Mouse (Mus musculus) lung, postnatal 0 days (tissue): ENCODE results near the gene Cfap299. TPM values are rescaled to one million over a fixed set of nuclear protein-coding genes. Genes with fewer than 3 reads are reported as not detected.
A peak's percentile ranks its signal among the peaks of the same experiment; 100 is the strongest.

Experiments
- ATAC-seq: fragments of 200-750 bp; cut with Nextera tagmentation; 2 replicates; pipeline ENCODE4 v1.8.0; 2017; ENCODE audit warnings: moderate library complexity
- DNase-seq: peaks from one replicate; pipeline ENCODE4 v3.0.0-alpha.2; 2016; ENCODE audit warnings: low spot score
- H3K27ac ChIP-seq: fragments of 300-500 bp; sonication (generic); 2 replicates; pipeline ENCODE4 v1.5.1; 2014; ENCODE audit warnings: antibody characterized with exemption, mild to moderate bottlenecking, low read length, mixed read lengths
- H3K27me3 ChIP-seq: fragments of 300-500 bp; sonication (generic); replicated peaks from 2 replicates; pipeline ENCODE4 v1.6.1; 2014; ENCODE audit warnings: low read length, mixed read lengths; ENCODE audit not compliant: insufficient read depth
- H3K36me3 ChIP-seq: fragments of 300-500 bp; sonication (generic); 2 replicates; pipeline ENCODE4 v1.6.1; 2014; ENCODE audit warnings: low read length, mixed read lengths; ENCODE audit not compliant: insufficient read depth
- H3K4me1 ChIP-seq: fragments of 300-500 bp; sonication (generic); 2 replicates; pipeline ENCODE4 v1.6.1; 2014; ENCODE audit warnings: antibody characterized with exemption, low read depth, low read length, mixed read lengths; ENCODE audit not compliant: insufficient read depth
- H3K4me2 ChIP-seq: fragments of 300-500 bp; sonication (generic); replicated peaks from 2 replicates; pipeline ENCODE4 v1.6.1; 2014; ENCODE audit warnings: low read depth, mild to moderate bottlenecking, low read length, moderate library complexity, mixed read lengths
- H3K4me3 ChIP-seq: fragments of 300-500 bp; sonication (generic); 2 replicates; pipeline ENCODE4 v1.5.1; 2014; ENCODE audit warnings: low read depth, low read length
- H3K9ac ChIP-seq: fragments of 300-500 bp; sonication (generic); replicated peaks from 2 replicates; pipeline ENCODE4 v1.6.1; 2014; ENCODE audit warnings: low read depth, mild to moderate bottlenecking
- H3K9me3 ChIP-seq: fragments of 300-500 bp; sonication (generic); 2 replicates; pipeline ENCODE4 v1.6.1; 2016; ENCODE audit warnings: low read length, mixed read lengths
- CTCF ChIP-seq: IDR thresholded peaks from 2 replicates; pipeline ENCODE4 v1.5.1; 2016; ENCODE audit warnings: antibody characterized with exemption, mild to moderate bottlenecking
- EP300 ChIP-seq: IDR thresholded peaks from 2 replicates; pipeline ENCODE4 v1.6.1; 2016; ENCODE audit warnings: antibody characterized with exemption, mild to moderate bottlenecking, control low read depth
- WGBS: fragments of 180-500 bp; shearing (Covaris S2); extraction: QIAGEN DNeasy Blood & Tissue Kit; methylation state at CpG from one replicate; pipeline ENCODE4 v1.1.7; 2014; 5-methylcytosine and 5-hydroxymethylcytosine counted together
- microRNA counts: library from miRNA; unstranded; fragments of <30 nt; microRNA quantifications from one replicate; lab custom pipeline; 2015
- microRNA-seq: library from miRNA; unstranded; fragments of <30 nt; microRNA quantifications from one replicate; pipeline ENCODE4, GENCODE M21; 2016
- polyA plus RNA-seq: library from polyadenylated mRNA; unstranded; fragments of >200 nt; fragmentation: Nextera tagmentation; extraction: Ambion mirVana; gene quantifications from 2 replicates; pipeline ENCODE4 v1.2.1, GENCODE M21; 2015

Gene Cfap299
- polyA plus RNA-seq, 1 experiment from 2014 or later, result 11.3 TPM

- H3K4me2 ChIP-seq, result no peak overlapping the region
- DNase-seq (no peak), ATAC-seq (no peak)
- TF ChIP-seq EP300 (no peak), CTCF (no peak)
- H3K9ac ChIP-seq, result no peak overlapping the region
- H3K4me3 ChIP-seq, result no peak overlapping the region
- H3K36me3 ChIP-seq, result no peaks in the 10 kb centered on the region
- no peaks in the 10 kb centered on the region for H3K9me3 ChIP-seq
- WGBS, result 91% methylated on average over 6 of the region's 6 CpGs
- no peak overlapping the region for H3K27ac ChIP-seq
- H3K27me3 ChIP-seq, result no peaks in the 10 kb centered on the region
- no peaks in the 10 kb centered on the region for H3K4me1 ChIP-seq
These were observed 505.2 kb downstream of the Cfap299 start for GRCm38 (mm10) chr5:98834300-98834699.

GRCm38 (mm10) chr5:98842600-98843310 is 513.7 kb downstream of the Cfap299 start:
- Histone ChIP-seq H3K9ac (no peak overlapping the region), H3K4me2 (no peak overlapping the region), H3K4me1 (peaks cover 4% of the 10 kb centered on the region), H3K27ac (no peak overlapping the region), H3K36me3 (no peaks in the 10 kb centered on the region), H3K9me3 (no peaks in the 10 kb centered on the region), H3K4me3 (no peak overlapping the region), H3K27me3 (no peaks in the 10 kb centered on the region)
- WGBS, result 80% methylated on average over 7 of the region's 7 CpGs
- no peak for TF ChIP-seq CTCF
- TF ChIP-seq EP300, result no peak
- DNase-seq (no peak), ATAC-seq (no peak)

GRCm38 (mm10) chr5:98844664-98845063 is 515.6 kb downstream of the Cfap299 start:
- no peak overlapping the region for H3K4me2 ChIP-seq
- WGBS, result 8% methylated on average over 1 of the region's 1 CpGs
- ATAC-seq (peak; percentile 70), DNase-seq (peak; percentile 81)
- H3K9me3 ChIP-seq, result no peaks in the 10 kb centered on the region
- H3K4me1 ChIP-seq, result peaks cover 4% of the 10 kb centered on the region
- H3K27ac ChIP-seq, result no peak overlapping the region
- H3K36me3 ChIP-seq, result no peaks in the 10 kb centered on the region
- TF ChIP-seq CTCF (no peak), EP300 (0 out of 2 replicates have a peak, but pooled peaks have one; percentile 21)
- H3K9ac ChIP-seq, result no peak overlapping the region
- H3K4me3 ChIP-seq, result no peak overlapping the region
- no peaks in the 10 kb centered on the region for H3K27me3 ChIP-seq

MicroRNA genes within 50 kb of the gene (microRNA counts, 519-probe panel; counts per million panel counts)
- microRNA mmu-miR-703 (lab: Ali Mortazavi, UCI), result not detected

Small RNA genes lying within 50 kb of the gene (microRNA-seq; reads per million reads assigned to microRNA genes)
- gene Mir703, result not detected

Other genes starting within 250 kb of the Cfap299 start
- 0.99 and 2.3 TPM in 2 replicates for gene Prdm8, start 162.1 kb upstream of the Cfap299 start, polyA plus RNA-seq
- gene Fgf5, start 75.1 kb upstream of the Cfap299 start, polyA plus RNA-seq, result 0.26 and 0.33 TPM in 2 replicates
- not detected in 2 replicates for gene Gm11111, start 223.4 kb downstream of the Cfap299 start, polyA plus RNA-seq